Mouse (Mus musculus): ENCODE measurements around the gene Efcab14. TPM values are rescaled to one million over a fixed set of nuclear protein-coding genes. Genes with fewer than 3 reads are reported as not detected.
A peak's percentile ranks its signal among the peaks of the same experiment; 100 is the strongest.

Efcab14 gene
- total and polyA plus RNA-seq, 3 experiments: 12.9 to 23.0 (median 13.5) TPM

- DNase-seq (ENCODE audit: extremely low read depth): peak; percentile 38
- H3K27ac ChIP-seq (ENCODE audit: insufficient read depth, low read depth): no peak overlapping the region; the same call in 1 of the 2 replicates
- peak overlapping the region; percentile 81 for H3K4me2 ChIP-seq (ENCODE audit: insufficient read depth, low read depth, poor library complexity, severe bottlenecking)
- in situ Hi-C loops (cut with MboI; ENCODE audit: low pct_ligation_motif_present, low pct_unique_long_range_greater_than_20kb, low sequenced_read_pairs): loop anchor here (10.0 kb wide), 2 partner anchors 59 to 781 kb away; partner anchors contain the start of gene Stil
- H3K36me3 ChIP-seq (replicated peaks in 1 of 2; ENCODE audit: control insufficient read depth in 1 of 2, insufficient read depth in 1 of 2, low read length in 1 of 2): peaks cover 15 to 37% of the 10 kb centered on the region in 2 experiments
- TF ChIP-seq USF1 (IDR thresholded peaks at IDR 0.05; ENCODE audit: low read depth, low read length) (peak; percentile 14; the same call in 1 of the 2 replicates), RAD21 (IDR thresholded peaks at IDR 0.05; ENCODE audit: low read depth, low read length) (no peak), MAX (IDR thresholded peaks at IDR 0.05; ENCODE audit: low read length) (no peak), MAFK (IDR thresholded peaks at IDR 0.05; ENCODE audit: insufficient replicate concordance, low read length) (peak; percentile 83)
- H3K4me1 ChIP-seq (ENCODE audit: control insufficient read depth in 1 of 2, insufficient read depth in 2 of 2): peaks cover 5 to 24% of the 10 kb centered on the region in 2 experiments; a peak in 3 of 4 replicates
- no peaks in the 10 kb centered on the region for H3K27me3 ChIP-seq (replicated peaks)
- H3K9ac ChIP-seq (ENCODE audit: insufficient read depth, low read depth): peak overlapping the region; percentile 95
- H3K4me3 ChIP-seq (replicated peaks in 1 of 3; ENCODE audit: low read depth in 2 of 3, low read length in 2 of 3, poor library complexity in 1 of 3): peak overlapping the region; percentile 70 to 89 (median 82)
- no peaks in the 10 kb centered on the region for H3K9me3 ChIP-seq (replicated peaks; ENCODE audit: low read length)
- H3K79me2 ChIP-seq (replicated peaks; ENCODE audit: control insufficient read depth, extremely low read depth, insufficient read depth, poor library complexity, severe bottlenecking): peaks cover 4% of the 10 kb centered on the region
- dilution Hi-C loops (cut with MboI; ENCODE audit: extremely low pct_ligation_motif_present, extremely low pct_unique_long_range_greater_than_20kb, low sequenced_read_pairs): no loop called here
Observed at GRCm38 (mm10) chr4:115785511-115786034, 48.0 kb downstream of the Efcab14 start.

GRCm38 (mm10) chr4:115790864-115791263 is 53.3 kb downstream of the Efcab14 start:
- no peak for TF ChIP-seq MYC (IDR thresholded peaks at IDR 0.05; ENCODE audit: low read depth, low read length)
- TF ChIP-seq USF1 (IDR thresholded peaks at IDR 0.05; ENCODE audit: low read depth, low read length): no peak
- TF ChIP-seq IRF4 (IDR thresholded peaks at IDR 0.05; ENCODE audit: low read depth, low read length): no peak
- TF ChIP-seq ZMIZ1 (IDR thresholded peaks at IDR 0.05; ENCODE audit: low read depth, low read length): no peak
- no peak for TF ChIP-seq POLR2AphosphoS2 (IDR thresholded peaks at IDR 0.05; ENCODE audit: low read depth, low read length)
- no peak for TF ChIP-seq USF2 (conservative IDR thresholded peaks at IDR 0.05; ENCODE audit: low read depth, low read length)
- H3K4me1 ChIP-seq (ENCODE audit: control insufficient read depth in 1 of 2, insufficient read depth in 2 of 2): peaks cover 5 to 13% of the 10 kb centered on the region in 2 experiments; a peak in 3 of 4 replicates
- in situ Hi-C loops (cut with MboI; ENCODE audit: low pct_ligation_motif_present, low pct_unique_long_range_greater_than_20kb, low sequenced_read_pairs) (no loop called here), dilution Hi-C loops (cut with MboI; ENCODE audit: extremely low pct_ligation_motif_present, extremely low pct_unique_long_range_greater_than_20kb, low sequenced_read_pairs) (no loop called here)
- no peak for DNase-seq (ENCODE audit: extremely low read depth)
- peaks cover 45 to 81% of the 10 kb centered on the region in 2 experiments for H3K36me3 ChIP-seq (replicated peaks in 1 of 2; ENCODE audit: control insufficient read depth in 1 of 2, insufficient read depth in 1 of 2, low read length in 1 of 2)
- H3K4me3 ChIP-seq (replicated peaks in 1 of 3; ENCODE audit: low read depth in 2 of 3, low read length in 2 of 3, poor library complexity in 1 of 3): no peak overlapping the region
- no peak overlapping the region for H3K27ac ChIP-seq (ENCODE audit: insufficient read depth, low read depth)
- no peak overlapping the region for H3K4me2 ChIP-seq (ENCODE audit: insufficient read depth, low read depth, poor library complexity, severe bottlenecking)
- no peaks in the 10 kb centered on the region for H3K27me3 ChIP-seq (replicated peaks)
- H3K9ac ChIP-seq (ENCODE audit: insufficient read depth, low read depth): no peak overlapping the region
- no peaks in the 10 kb centered on the region for H3K9me3 ChIP-seq (replicated peaks; ENCODE audit: low read length)
- H3K79me2 ChIP-seq (replicated peaks; ENCODE audit: control insufficient read depth, extremely low read depth, insufficient read depth, poor library complexity, severe bottlenecking): peaks cover 4% of the 10 kb centered on the region

GRCm38 (mm10) chr4:115795360-115795759 is 57.8 kb downstream of the Efcab14 start:
- H3K9me3 ChIP-seq (replicated peaks; ENCODE audit: low read length): no peaks in the 10 kb centered on the region
- no peak overlapping the region for H3K27ac ChIP-seq (ENCODE audit: insufficient read depth, low read depth)
- no peaks in the 10 kb centered on the region for H3K4me1 ChIP-seq (ENCODE audit: control insufficient read depth in 1 of 2, insufficient read depth in 2 of 2)
- H3K79me2 ChIP-seq (replicated peaks; ENCODE audit: control insufficient read depth, extremely low read depth, insufficient read depth, poor library complexity, severe bottlenecking): no peaks in the 10 kb centered on the region
- H3K9ac ChIP-seq (ENCODE audit: insufficient read depth, low read depth): no peak overlapping the region
- TF ChIP-seq EP300 (IDR thresholded peaks at IDR 0.05; ENCODE audit: low read length) (no peak), TCF12 (IDR thresholded peaks at IDR 0.05; ENCODE audit: low read depth, low read length) (no peak), NELFE (IDR thresholded peaks at IDR 0.05; ENCODE audit: low read depth, low read length) (no peak), NRF1 (IDR thresholded peaks at IDR 0.05; ENCODE audit: low read depth, low read length) (no peak), CHD1 (IDR thresholded peaks at IDR 0.05; ENCODE audit: low read depth, low read length) (no peak), RAD21 (IDR thresholded peaks at IDR 0.05; ENCODE audit: low read depth, low read length) (no peak), CHD2 (IDR thresholded peaks at IDR 0.05; ENCODE audit: low read length) (no peak), ZC3H11A (IDR thresholded peaks at IDR 0.05; ENCODE audit: low read depth, low read length) (no peak), PAX5 (IDR thresholded peaks at IDR 0.05; ENCODE audit: low read length) (no peak)
- dilution Hi-C loops (cut with MboI; ENCODE audit: extremely low pct_ligation_motif_present, extremely low pct_unique_long_range_greater_than_20kb, low sequenced_read_pairs) (no loop called here), in situ Hi-C loops (cut with MboI; ENCODE audit: low pct_ligation_motif_present, low pct_unique_long_range_greater_than_20kb, low sequenced_read_pairs) (no loop called here)
- no peak overlapping the region for H3K4me2 ChIP-seq (ENCODE audit: insufficient read depth, low read depth, poor library complexity, severe bottlenecking)
- no peak for DNase-seq (ENCODE audit: extremely low read depth)
- H3K27me3 ChIP-seq (replicated peaks): no peaks in the 10 kb centered on the region
- H3K4me3 ChIP-seq (replicated peaks in 1 of 3; ENCODE audit: low read depth in 2 of 3, low read length in 2 of 3, poor library complexity in 1 of 3): no peak overlapping the region
- H3K36me3 ChIP-seq (replicated peaks in 1 of 2; ENCODE audit: control insufficient read depth in 1 of 2, insufficient read depth in 1 of 2, low read length in 1 of 2): peaks cover 59 to 87% of the 10 kb centered on the region in 2 experiments

Measured in CH12.LX (cell line).